Mouse (Mus musculus) thymus, postnatal 36 days (tissue): ENCODE results near the gene Tmem184b.

Experiments used
- DNase-seq, 2 experiments: peaks; one replicate each; pipeline ENCODE4 v3.0.0; 2022; ENCODE audit warnings: mixed read lengths in 2 of 2

Tmem184b gene

DNA sequence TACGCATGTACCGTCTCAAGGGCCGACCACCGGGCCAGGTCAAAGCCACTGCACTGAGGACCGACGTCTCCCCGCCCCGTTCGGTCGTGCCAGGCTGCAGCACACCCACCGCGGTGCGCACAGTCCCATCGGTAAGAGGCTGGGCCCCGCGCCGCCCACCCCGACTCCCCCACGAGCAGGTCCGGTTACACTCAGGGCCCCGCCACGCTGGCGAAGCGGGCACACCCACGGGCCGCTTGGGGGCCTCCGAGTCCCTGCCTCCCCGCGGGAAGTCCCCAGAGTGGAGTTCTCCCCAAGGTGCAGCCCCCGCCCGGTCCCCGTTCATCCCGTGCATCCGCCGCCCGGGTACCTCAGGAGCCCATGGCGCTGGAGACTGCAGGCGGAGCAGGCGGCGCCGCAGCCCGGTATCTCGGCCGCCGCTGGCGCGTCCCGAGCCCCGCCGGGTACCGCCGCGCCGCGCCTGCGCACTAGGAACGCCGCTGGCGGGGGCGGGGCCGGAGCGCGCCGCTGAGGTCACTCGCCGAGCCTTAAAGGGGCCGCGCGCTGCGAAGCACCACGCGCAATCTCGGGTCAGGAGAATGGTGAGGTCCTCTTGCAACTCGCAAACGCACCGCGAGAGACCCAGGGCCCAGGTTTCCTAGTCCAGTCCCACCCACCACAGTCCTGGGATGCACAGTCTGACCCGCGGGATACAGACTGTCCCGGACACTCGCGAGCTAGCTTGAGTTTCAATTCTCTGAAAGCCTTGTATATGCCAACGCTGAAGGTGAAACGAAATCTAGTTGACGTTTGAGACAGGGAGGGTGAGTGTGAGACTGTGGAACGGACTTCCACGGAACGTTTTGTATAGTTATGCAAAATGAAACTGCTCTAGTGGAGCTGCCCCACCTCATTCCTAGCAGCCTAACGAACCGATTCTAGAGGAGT, at the start of gene Tmem184b:
Gene Tmem184b, minus strand, starts transcription at position 734 of the 927 bp plus-strand sequence.
- DNase-seq: peak; percentile 87 to 89

- DNase-seq: no peak
Observed at GRCm38 (mm10) chr15:79448041-79448440, 44.7 kb upstream of the Tmem184b start.

GRCm38 (mm10) chr15:79445786-79446654, 42.7 kb upstream of the Tmem184b start:
- no peak for DNase-seq

DNA sequence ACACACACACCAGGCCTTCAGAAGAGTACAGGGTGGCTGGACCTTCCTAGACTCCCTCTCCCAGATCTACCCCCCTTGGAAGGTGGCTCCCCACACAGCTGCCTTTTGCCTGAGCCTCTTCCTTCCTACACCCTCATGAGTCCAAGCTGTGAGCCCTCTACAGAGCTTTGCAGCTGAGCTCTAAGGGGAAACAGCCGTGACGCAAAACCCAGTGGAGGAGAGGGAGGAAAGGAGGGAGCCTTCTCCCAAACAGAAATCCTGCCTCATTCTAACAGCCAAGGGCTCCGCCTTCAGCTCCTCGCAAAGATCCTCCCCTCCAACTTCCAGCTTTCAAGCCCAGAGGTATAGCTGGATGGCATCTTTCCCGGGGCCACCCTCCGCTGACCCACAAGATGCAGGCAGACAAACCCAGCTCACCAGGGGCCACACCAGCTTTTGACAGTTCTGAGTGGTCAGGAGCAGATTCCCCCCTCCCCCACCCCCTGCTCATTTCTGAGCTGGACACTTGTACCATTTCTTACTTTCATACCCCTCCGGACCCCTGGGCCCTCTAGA, 40.6 kb upstream of the Tmem184b start:
- no peak for DNase-seq

- DNase-seq: no peak
Observed at GRCm38 (mm10) chr15:79442961-79443518, 39.7 kb upstream of the Tmem184b start.

DNA sequence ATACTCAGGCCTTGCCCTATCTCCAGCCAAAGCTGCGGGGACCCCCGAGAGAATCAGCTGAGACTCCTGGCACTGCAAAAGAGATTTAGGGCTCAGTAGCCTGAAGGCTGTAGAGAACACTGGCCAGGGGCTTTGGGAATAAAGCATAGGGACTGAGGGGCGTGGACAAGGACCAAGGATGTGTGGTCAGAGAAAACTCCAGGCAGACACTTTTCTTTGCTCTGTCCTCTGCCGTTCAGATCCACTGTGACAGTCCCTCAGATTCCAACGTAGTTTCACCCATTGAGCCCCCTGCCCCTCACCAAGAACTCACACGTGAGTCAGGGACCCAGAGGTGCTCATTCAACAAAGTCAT, 38.9 kb upstream of the Tmem184b start:
- DNase-seq: no peak

DNA sequence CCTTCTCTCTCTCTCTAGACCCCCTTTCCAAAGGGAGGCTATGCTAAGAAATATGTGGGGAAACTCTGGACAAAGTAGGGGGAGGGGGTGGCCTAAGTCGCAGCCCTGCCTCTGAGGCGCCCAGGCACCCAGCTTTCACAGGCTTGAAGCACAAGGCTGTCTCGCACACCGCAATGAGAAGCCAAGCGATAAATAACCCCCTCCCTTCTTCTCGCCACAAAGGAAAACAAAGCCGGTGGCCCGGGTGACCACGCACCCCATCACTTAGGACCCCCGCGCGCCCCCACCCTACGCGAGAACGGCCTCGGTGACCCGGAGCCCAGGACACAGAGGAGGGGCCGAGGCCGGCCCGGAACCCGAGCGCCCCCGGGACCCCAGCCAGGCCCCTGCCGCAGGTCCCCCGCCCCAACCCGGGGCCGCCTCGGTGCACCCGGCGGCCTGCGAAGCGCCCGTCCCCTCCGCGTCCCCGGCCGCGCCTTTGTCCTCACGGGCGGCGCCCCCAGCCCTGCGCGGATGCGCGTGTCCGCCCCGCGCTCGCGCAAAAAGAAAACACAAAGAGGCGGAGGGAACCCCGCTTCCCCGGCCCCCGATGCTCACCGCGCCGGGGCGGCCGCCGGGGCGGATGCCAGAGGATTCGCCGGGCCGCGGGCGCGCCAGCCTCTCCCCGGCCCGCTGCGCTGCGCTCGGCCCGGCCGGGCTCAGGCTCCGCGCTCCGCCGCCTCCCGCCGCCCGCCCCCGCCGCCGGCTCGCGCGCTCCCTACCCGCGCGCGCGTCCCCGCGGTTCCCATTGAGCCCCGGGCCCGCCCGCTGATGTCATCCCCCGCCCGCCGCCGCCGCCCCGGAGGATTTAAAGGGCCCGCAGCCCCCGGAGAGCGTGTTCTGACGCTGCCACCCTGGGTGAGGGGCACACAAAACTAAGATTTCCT, 38.2 kb upstream of the Tmem184b start:
- DNase-seq: peak; percentile 83 to 84

DNA sequence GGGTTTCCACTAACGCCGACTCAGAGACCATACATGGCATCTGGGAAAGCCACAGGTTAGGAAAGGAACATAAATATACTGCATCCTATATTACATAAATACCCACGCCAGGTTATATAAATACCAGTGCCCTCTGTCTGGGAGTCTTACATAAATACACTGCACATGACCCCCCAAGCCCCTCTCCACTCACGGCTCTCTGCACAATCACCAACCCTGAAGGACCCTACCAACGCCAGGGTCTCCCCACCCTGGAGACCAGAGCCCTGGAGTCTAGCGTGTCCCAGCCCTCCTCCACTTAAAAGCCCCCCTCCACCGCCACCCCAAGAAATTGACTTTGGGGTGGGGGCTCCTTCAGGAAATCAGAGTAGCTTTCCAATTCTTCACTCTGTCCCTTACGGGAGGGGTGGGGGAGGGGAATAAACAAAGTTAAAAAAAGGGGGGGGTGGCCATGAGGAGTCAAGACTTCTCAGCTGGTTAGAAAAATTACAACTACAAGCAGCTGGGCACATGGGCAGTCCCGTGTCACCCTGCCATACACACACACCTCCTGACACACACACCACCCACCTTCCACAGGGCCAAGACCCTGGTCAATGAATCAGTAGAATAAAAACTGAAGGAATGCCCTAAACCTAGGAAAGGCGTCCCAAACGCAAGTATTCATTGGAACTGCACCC, 37.4 kb upstream of the Tmem184b start:
- DNase-seq: no peak

DNA sequence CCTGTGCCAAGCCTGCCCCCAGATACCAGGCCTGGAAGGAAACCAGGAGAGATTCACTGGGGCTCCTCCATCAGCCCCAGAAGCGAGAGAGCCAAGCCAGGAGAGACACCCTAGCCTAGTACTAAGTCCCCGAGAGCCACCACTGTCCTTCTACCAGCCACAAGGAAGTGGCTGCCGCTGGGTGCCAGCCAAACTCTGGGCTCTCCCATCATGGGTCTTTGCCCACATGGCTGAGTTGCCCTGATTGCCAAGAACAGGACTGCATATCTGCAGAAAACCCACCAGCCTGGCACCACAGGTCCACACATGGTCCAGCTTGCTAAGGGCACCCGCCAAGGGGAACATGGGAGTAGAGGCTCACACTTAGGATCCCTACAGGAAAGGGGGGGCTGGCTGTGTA, 36.9 kb upstream of the Tmem184b start:
- DNase-seq: peak in 1 of 2 experiments; percentile 16

DNA sequence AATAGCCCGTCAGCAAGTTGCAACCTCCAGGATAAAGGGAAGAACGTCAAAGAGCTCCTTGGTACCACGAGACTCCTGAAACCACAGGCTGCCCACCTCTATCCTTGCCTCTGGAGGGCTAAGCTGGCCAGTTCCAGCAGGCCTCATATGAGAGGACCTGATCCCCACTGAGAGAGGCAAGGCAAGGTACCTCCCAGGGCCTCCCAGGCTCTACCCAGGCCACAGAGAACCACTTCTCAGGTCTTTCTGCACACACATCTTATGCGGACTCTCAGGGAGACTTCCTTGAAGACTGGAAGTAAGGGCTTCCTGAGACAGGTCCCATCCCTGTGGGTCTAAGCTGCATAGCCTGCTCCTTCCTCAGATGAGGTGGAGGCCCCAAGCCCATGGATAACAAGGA, 36.0 kb upstream of the Tmem184b start:
- no peak for DNase-seq

DNA sequence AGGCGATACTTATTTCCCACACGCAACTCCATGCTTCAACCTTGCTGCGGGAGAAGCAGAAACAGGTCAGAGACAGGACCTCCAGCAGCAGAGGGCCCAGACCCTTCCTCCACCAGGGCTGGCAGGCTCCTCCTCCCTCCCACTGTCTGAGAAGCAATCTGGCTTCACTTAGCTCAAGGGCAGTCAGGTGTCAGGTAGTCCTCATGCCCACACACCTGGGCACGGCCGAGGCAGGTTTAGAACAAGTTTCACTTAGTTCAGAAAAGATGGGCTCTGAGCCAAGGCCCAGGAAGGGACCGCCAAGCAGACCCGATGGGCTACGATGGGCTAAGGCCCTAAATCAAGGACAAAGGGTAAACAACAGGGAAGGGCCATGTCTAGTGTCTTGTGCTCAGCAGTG, 35.4 kb upstream of the Tmem184b start:
- no peak for DNase-seq

DNA sequence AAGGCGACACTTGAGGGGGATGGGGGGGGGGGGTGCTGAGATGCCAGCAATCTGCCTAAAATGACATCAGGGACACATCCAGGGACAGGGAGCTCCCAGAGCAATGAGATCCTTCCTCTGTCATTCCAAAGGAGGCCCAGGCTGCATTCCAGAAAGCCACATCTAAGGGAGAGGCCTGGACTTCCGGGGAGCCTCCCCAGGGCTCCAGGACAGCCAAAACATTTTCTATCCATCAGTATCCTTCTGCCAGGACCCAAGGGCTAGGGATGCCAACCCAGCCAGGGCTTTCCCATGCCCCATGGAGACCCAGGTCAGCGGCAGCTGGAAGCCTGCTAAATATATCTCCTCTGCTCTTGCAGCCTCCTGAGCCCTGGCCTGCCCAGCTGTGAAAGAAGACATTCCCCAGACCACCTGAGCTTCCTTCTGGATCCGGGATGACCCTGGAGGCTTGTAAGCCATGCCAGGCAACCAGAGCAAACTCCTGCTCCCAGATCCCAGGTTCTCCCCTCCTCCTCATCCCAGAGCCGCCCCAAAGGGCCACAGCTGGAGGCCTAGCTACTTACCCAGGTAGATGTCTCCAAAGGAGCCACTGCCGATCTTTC, 34.9 kb upstream of the Tmem184b start:
- DNase-seq: no peak

- no peak for DNase-seq
Observed at GRCm38 (mm10) chr15:79437541-79438208, 34.3 kb upstream of the Tmem184b start.

- no peak for DNase-seq
Observed at GRCm38 (mm10) chr15:79436481-79436921, 33.1 kb upstream of the Tmem184b start.

DNA sequence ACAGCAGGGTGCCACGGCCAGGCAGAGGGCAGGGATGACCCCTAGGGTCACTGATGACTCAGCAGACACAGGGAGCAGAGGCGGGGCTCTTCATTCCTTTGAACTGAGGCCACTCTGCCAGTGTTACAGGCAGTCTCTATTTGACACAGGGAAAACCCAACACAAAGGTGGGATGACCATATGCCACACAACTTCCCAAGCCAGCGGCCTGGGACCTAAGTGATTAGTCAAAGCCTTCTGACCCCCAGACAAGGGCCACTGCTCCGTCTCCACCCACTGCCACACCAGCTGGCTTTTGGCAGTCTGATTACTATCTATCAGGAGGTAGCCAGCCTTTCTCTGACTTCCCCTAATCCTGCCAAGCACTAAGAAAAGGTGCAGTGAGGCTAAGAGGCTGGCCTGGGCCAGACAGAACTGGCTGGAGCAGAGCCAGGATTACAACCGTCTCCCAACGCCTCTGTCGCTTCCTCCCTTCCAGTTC, 31.9 kb upstream of the Tmem184b start:
- DNase-seq: no peak

- no peak for DNase-seq
Observed at GRCm38 (mm10) chr15:79432892-79433291, 29.5 kb upstream of the Tmem184b start.

DNA sequence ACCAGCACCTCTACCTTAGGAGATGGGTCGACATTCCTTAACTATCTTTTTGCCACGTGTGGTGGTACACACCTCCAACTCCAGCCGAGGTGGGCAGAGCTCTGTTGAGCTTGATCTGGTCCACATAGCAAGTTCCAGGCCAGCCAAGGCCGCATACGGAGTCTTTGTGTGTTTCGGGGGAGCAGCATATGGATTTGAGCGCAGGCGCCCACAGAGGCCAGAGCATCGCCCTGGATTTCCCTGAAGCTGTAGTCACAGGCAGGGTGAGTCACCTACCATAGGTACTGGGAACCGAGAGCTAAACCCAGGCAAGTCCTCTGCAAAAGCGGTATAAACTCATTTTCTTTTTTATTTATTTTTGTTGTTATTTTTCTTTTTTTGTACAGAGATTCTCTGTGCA, 29.0 kb upstream of the Tmem184b start:
- no peak for DNase-seq

GRCm38 (mm10) chr15:79431925-79432324, 28.6 kb upstream of the Tmem184b start:
- no peak for DNase-seq

- DNase-seq: no peak
Observed at GRCm38 (mm10) chr15:79430461-79431000, 27.2 kb upstream of the Tmem184b start.

DNA sequence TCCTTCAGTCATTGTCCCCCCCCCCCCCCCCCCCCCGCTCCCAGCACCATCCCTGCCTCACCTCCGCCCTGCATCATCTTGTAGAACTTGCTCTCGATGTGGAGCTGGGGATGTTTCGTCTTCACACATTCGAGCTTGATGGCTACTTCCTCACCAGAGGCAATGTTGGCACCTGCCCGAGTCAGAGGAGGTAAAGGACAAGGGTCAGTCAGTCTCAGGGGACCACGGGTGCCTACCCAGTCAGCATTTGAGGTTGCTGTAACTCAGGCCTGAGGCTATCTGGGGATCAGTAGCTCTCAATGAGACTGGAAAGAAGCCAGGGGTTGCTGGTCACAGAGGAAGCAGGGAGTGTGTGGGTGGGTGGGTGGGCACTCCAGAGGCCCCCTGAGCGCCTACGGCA, 26.6 kb upstream of the Tmem184b start:
- no peak for DNase-seq
